Mouse (Mus musculus) forebrain, embryonic 16.5 days (tissue): ENCODE results near the gene Sstr3. TPM values are rescaled to one million over a fixed set of nuclear protein-coding genes. Genes with fewer than 3 reads are reported as not detected.

Experiments used
- ATAC-seq: fragments of 200-750 bp; cut with Nextera tagmentation; 2 replicates; pipeline ENCODE4 v1.8.0; 2017; ENCODE audit warnings: mild to moderate bottlenecking, moderate library complexity
- H3K27ac ChIP-seq: fragments of 300-500 bp; sonication (generic); 2 replicates; pipeline ENCODE4 v1.5.1; 2014; ENCODE audit warnings: low read length, control low read depth
- H3K27me3 ChIP-seq: fragments of 300-500 bp; sonication (generic); replicated peaks from 2 replicates; pipeline ENCODE4 v1.6.1; 2014; ENCODE audit warnings: low read length; ENCODE audit not compliant: control insufficient read depth, insufficient read depth
- H3K36me3 ChIP-seq: fragments of 300-500 bp; sonication (generic); 2 replicates; pipeline ENCODE4 v1.6.1; 2014; ENCODE audit not compliant: control insufficient read depth, insufficient read depth
- H3K4me1 ChIP-seq: fragments of 300-500 bp; sonication (generic); replicated peaks from 2 replicates; pipeline ENCODE4 v1.6.1; 2014; ENCODE audit warnings: low read length; ENCODE audit not compliant: control insufficient read depth, insufficient read depth
- H3K4me2 ChIP-seq: fragments of 300-500 bp; sonication (generic); 2 replicates; pipeline ENCODE4 v1.6.1; 2014; ENCODE audit warnings: mild to moderate bottlenecking, low read length, control low read depth
- H3K4me3 ChIP-seq: fragments of 300-500 bp; sonication (generic); replicated peaks from 2 replicates; pipeline ENCODE4 v1.5.1; 2014; ENCODE audit warnings: mild to moderate bottlenecking, low read length, control low read depth
- H3K9ac ChIP-seq: fragments of 300-500 bp; sonication (generic); replicated peaks from 2 replicates; pipeline ENCODE4 v1.6.1; 2014; ENCODE audit warnings: low read depth, low read length, control low read depth
- H3K9me3 ChIP-seq: fragments of 300-500 bp; sonication (generic); 2 replicates; pipeline ENCODE4 v1.6.1; 2016; ENCODE audit warnings: low read length; ENCODE audit not compliant: control insufficient read depth
- WGBS: fragments of 180-500 bp; shearing (Covaris S2); extraction: QIAGEN DNeasy Blood & Tissue Kit; methylation state at CpG from one replicate; pipeline ENCODE4 v1.1.7; 2014; 5-methylcytosine and 5-hydroxymethylcytosine counted together
- polyA plus RNA-seq: library from polyadenylated mRNA; unstranded; fragments of >200 nt; fragmentation: Nextera tagmentation; extraction: Ambion mirVana; gene quantifications from 2 replicates; pipeline ENCODE4 v1.2.1, GENCODE M21; 2015

The Sstr3 gene
- polyA plus RNA-seq, 1 experiment from 2014 or later, result 1.1 TPM

GRCm38 (mm10) chr15:78585404-78585803 is 40.9 kb upstream of the Sstr3 start:
- Histone ChIP-seq H3K9ac (no peak overlapping the region), H3K27ac (no peak overlapping the region), H3K4me1 (peaks cover 17% of the 10 kb centered on the region), H3K4me2 (no peak overlapping the region), H3K9me3 (peaks cover 4% of the 10 kb centered on the region; the same call in 1 of the 2 replicates), H3K36me3 (no peaks in the 10 kb centered on the region), H3K27me3 (no peaks in the 10 kb centered on the region), H3K4me3 (no peak overlapping the region)
- 89% methylated on average over 7 of the region's 7 CpGs for WGBS
- ATAC-seq, result no peak

- H3K4me3 ChIP-seq, result no peak overlapping the region
- 20% methylated on average over 11 of the region's 11 CpGs for WGBS
- no peak overlapping the region for H3K9ac ChIP-seq
- H3K4me2 ChIP-seq, result no peak overlapping the region
- no peak overlapping the region for H3K27ac ChIP-seq
- H3K4me1 ChIP-seq, result peaks cover 27% of the 10 kb centered on the region
- ATAC-seq, result no peak
- no peaks in the 10 kb centered on the region for H3K36me3 ChIP-seq
- peaks cover 4% of the 10 kb centered on the region; the same call in 1 of the 2 replicates for H3K9me3 ChIP-seq
- H3K27me3 ChIP-seq, result no peaks in the 10 kb centered on the region
Observed at GRCm38 (mm10) chr15:78583352-78583751, 38.9 kb upstream of the Sstr3 start.

GRCm38 (mm10) chr15:78576284-78576810 is 31.9 kb upstream of the Sstr3 start:
- no peak overlapping the region for H3K27ac ChIP-seq
- no peak overlapping the region for H3K4me2 ChIP-seq
- no peaks in the 10 kb centered on the region for H3K9me3 ChIP-seq
- H3K36me3 ChIP-seq, result no peaks in the 10 kb centered on the region
- peaks cover 19% of the 10 kb centered on the region for H3K4me1 ChIP-seq
- no peaks in the 10 kb centered on the region for H3K27me3 ChIP-seq
- 73% methylated on average over 4 of the region's 4 CpGs for whole genome bisulfite sequencing
- no peak overlapping the region for H3K4me3 ChIP-seq
- no peak for ATAC-seq
- no peak overlapping the region for H3K9ac ChIP-seq

GRCm38 (mm10) chr15:78572658-78573397 is 28.3 kb upstream of the Sstr3 start, which contains the start of gene Rac2:
Gene Rac2, minus strand, starts transcription at chr15:78572783.
- H3K4me3 ChIP-seq, result no peak within 1 kb of the TSS
- H3K4me2 ChIP-seq, result no peak within 1 kb of the TSS
- no peak within 1 kb of the TSS for H3K27ac ChIP-seq
- ATAC-seq, result no peak
- H3K36me3 ChIP-seq, result no peaks in the 10 kb centered on the region
- H3K27me3 ChIP-seq, result no peaks in the 10 kb centered on the region
- no peak within 1 kb of the TSS for H3K9ac ChIP-seq
- H3K4me1 ChIP-seq, result no peaks in the 10 kb centered on the region
- H3K9me3 ChIP-seq, result no peaks in the 10 kb centered on the region
- 78% methylated on average over 8 of the region's 8 CpGs for WGBS

- Histone ChIP-seq H3K27me3 (no peaks in the 10 kb centered on the region), H3K36me3 (no peaks in the 10 kb centered on the region), H3K4me1 (no peaks in the 10 kb centered on the region), H3K9ac (no peak overlapping the region), H3K9me3 (no peaks in the 10 kb centered on the region), H3K4me2 (no peak overlapping the region), H3K4me3 (no peak overlapping the region), H3K27ac (no peak overlapping the region)
- no peak for ATAC-seq
- 89% methylated on average over 5 of the region's 5 CpGs for WGBS
Observed at GRCm38 (mm10) chr15:78572270-78572600, 27.8 kb upstream of the Sstr3 start.

- no peaks in the 10 kb centered on the region for H3K27me3 ChIP-seq
- H3K4me1 ChIP-seq, result no peaks in the 10 kb centered on the region
- no peak overlapping the region for H3K4me3 ChIP-seq
- H3K27ac ChIP-seq, result no peak overlapping the region
- no peaks in the 10 kb centered on the region for H3K36me3 ChIP-seq
- ATAC-seq, result no peak
- WGBS, result 76% methylated on average over 16 of the region's 16 CpGs
- no peaks in the 10 kb centered on the region for H3K9me3 ChIP-seq
- no peak overlapping the region for H3K9ac ChIP-seq
- no peak overlapping the region for H3K4me2 ChIP-seq
Observed at GRCm38 (mm10) chr15:78571554-78572269, 27.2 kb upstream of the Sstr3 start.

GRCm38 (mm10) chr15:78570170-78570569 is 25.7 kb upstream of the Sstr3 start:
- Histone ChIP-seq H3K9ac (no peak overlapping the region), H3K27ac (no peak overlapping the region), H3K4me1 (no peaks in the 10 kb centered on the region), H3K36me3 (no peaks in the 10 kb centered on the region), H3K4me3 (no peak overlapping the region), H3K27me3 (no peaks in the 10 kb centered on the region), H3K4me2 (no peak overlapping the region), H3K9me3 (no peaks in the 10 kb centered on the region)
- WGBS, result 98% methylated on average over 5 of the region's 5 CpGs
- no peak for ATAC-seq

GRCm38 (mm10) chr15:78567608-78568120 is 23.2 kb upstream of the Sstr3 start:
- Histone ChIP-seq H3K9me3 (no peaks in the 10 kb centered on the region), H3K36me3 (no peaks in the 10 kb centered on the region), H3K27me3 (no peaks in the 10 kb centered on the region), H3K4me3 (no peak overlapping the region), H3K27ac (no peak overlapping the region), H3K9ac (no peak overlapping the region), H3K4me2 (no peak overlapping the region), H3K4me1 (no peaks in the 10 kb centered on the region)
- 75% methylated on average over 9 of the region's 9 CpGs for WGBS
- ATAC-seq, result no peak

GRCm38 (mm10) chr15:78564764-78565435 is 20.4 kb upstream of the Sstr3 start:
- no peak overlapping the region for H3K4me2 ChIP-seq
- no peak overlapping the region for H3K27ac ChIP-seq
- no peaks in the 10 kb centered on the region for H3K4me1 ChIP-seq
- ATAC-seq, result no peak
- H3K27me3 ChIP-seq, result no peaks in the 10 kb centered on the region
- no peak overlapping the region for H3K4me3 ChIP-seq
- WGBS, result 72% methylated on average over 11 of the region's 11 CpGs
- H3K9me3 ChIP-seq, result no peaks in the 10 kb centered on the region
- no peak overlapping the region for H3K9ac ChIP-seq
- H3K36me3 ChIP-seq, result no peaks in the 10 kb centered on the region
